Mouse (Mus musculus) CD8-positive naive resting alpha-beta T cell, adult 2 months (primary cell): ENCODE measurements around the gene Papss1.
A peak's percentile ranks its signal among the peaks of the same experiment; 100 is the strongest.
"Not testable (repeated sequence)": the region's sequence is repeated elsewhere in the genome, so short reads cannot be mapped to it uniquely, and the experiment has no call there.

Experiments
- DNase-seq, 2 experiments: peaks; one replicate each; pipeline ENCODE4 v3.0.0; 2022; ENCODE audit warnings: low read depth in 2 of 2, low spot score in 2 of 2

Papss1 gene

GRCm38 (mm10) chr3:131564430-131565256 is at the start of gene Papss1:
Papss1 (plus strand) TSS chr3:131564768.
- peak; percentile 100 for DNase-seq

- no peak for DNase-seq
These were observed 48.1 kb upstream of the Papss1 start for GRCm38 (mm10) chr3:131516332-131516999.

- DNase-seq = no peak
These were observed 46.8 kb upstream of the Papss1 start for GRCm38 (mm10) chr3:131517756-131518155.

GRCm38 (mm10) chr3:131521206-131521605 is 43.4 kb upstream of the Papss1 start:
- DNase-seq = no peak

- no peak for DNase-seq
These were observed 42.3 kb upstream of the Papss1 start for GRCm38 (mm10) chr3:131522243-131522642.

- DNase-seq = no peak
These were observed 40.8 kb upstream of the Papss1 start for GRCm38 (mm10) chr3:131523749-131524148.

- DNase-seq = no peak
These were observed 40.4 kb upstream of the Papss1 start for GRCm38 (mm10) chr3:131524210-131524609.

GRCm38 (mm10) chr3:131524779-131525178 is 39.8 kb upstream of the Papss1 start:
- no peak for DNase-seq

GRCm38 (mm10) chr3:131525229-131525628 is 39.3 kb upstream of the Papss1 start:
- no peak for DNase-seq

GRCm38 (mm10) chr3:131541244-131541942 is 23.2 kb upstream of the Papss1 start:
- DNase-seq = no peak

GRCm38 (mm10) chr3:131547562-131547961 is 17.0 kb upstream of the Papss1 start:
- not testable (repeated sequence) for DNase-seq

GRCm38 (mm10) chr3:131550046-131550445 is 14.5 kb upstream of the Papss1 start:
- no peak for DNase-seq

- peak; percentile 18 to 52 for DNase-seq
These were observed 12.0 kb upstream of the Papss1 start for GRCm38 (mm10) chr3:131552349-131553254.

- DNase-seq = no peak
These were observed 8.8 kb upstream of the Papss1 start for GRCm38 (mm10) chr3:131555771-131556170.

- no peak for DNase-seq
These were observed 3.0 kb upstream of the Papss1 start for GRCm38 (mm10) chr3:131561591-131561990.

GRCm38 (mm10) chr3:131565257-131565610 is 666 bp downstream of the Papss1 start:
- no peak for DNase-seq

GRCm38 (mm10) chr3:131566281-131566680 is 1.7 kb downstream of the Papss1 start:
- DNase-seq = no peak

- DNase-seq = no peak
These were observed 5.9 kb downstream of the Papss1 start for GRCm38 (mm10) chr3:131570506-131570905.

GRCm38 (mm10) chr3:131573555-131573954 is 9.0 kb downstream of the Papss1 start:
- no peak for DNase-seq

- DNase-seq = no peak
These were observed 14.0 kb downstream of the Papss1 start for GRCm38 (mm10) chr3:131578434-131579104.
